Mouse (Mus musculus) liver, embryonic 14 days (tissue): ENCODE data around the gene Sstr2. TPM values are rescaled to one million over a fixed set of nuclear protein-coding genes. Genes with fewer than 3 reads are reported as not detected.

Source experiments
- polyA plus RNA-seq: library from polyadenylated mRNA; depleted of rRNA; stranded (reverse); fragments of >200 nt; gene quantifications from 2 replicates; pipeline ENCODE4 v1.2.3, GENCODE M21; 2012; rRNA removed

Sstr2 gene
- polyA plus RNA-seq, result 2.0 and 2.2 TPM in 2 replicates

GRCm38 (mm10) chr11:113618672-113619419 lies at the start of gene Sstr2:
Gene Sstr2 (plus strand): TSS chr11:113619342.

GRCm38 (mm10) chr11:113648690-113649352 lies 29.7 kb downstream of the Sstr2 start, which contains the start of gene Cog1:
Gene Cog1 (plus strand): TSS chr11:113649169.

GRCm38 (mm10) chr11:113649353-113650210 lies 30.4 kb downstream of the Sstr2 start, which contains the start of gene Slc39a11:
Gene Slc39a11 (minus strand): TSS chr11:113650079.

Other genes starting within 250 kb of the Sstr2 start
- gene Cog1, start 29.8 kb downstream of the Sstr2 start, polyA plus RNA-seq, result 11.7 and 12.5 TPM in 2 replicates
- gene Slc39a11, start 30.7 kb downstream of the Sstr2 start, polyA plus RNA-seq, result 4.9 and 5.8 TPM in 2 replicates
- 20.6 and 23.6 TPM in 2 replicates for gene Fam104a, start 64.8 kb downstream of the Sstr2 start, polyA plus RNA-seq
- 7.1 and 9.0 TPM in 2 replicates for gene D11Wsu47e, start 65.1 kb downstream of the Sstr2 start, polyA plus RNA-seq
- 0.02 TPM in 1 of 2 replicates, not detected in the other for gene Cpsf4l, start 90.7 kb downstream of the Sstr2 start, polyA plus RNA-seq
- gene Cdc42ep4, start 132.5 kb downstream of the Sstr2 start, polyA plus RNA-seq, result 7.7 and 8.9 TPM in 2 replicates